ENCODE assay signal across 17 mouse cellular contexts in genomic region chr17:8720961-8721360, GRCm38 (mm10).
"Had no signal": no experiment of that assay in that cellular context is flagged by ENCODE, and none has a peak within 500 bp of the region (broad histone marks: within the 10 kb centered on the region; RNA-seq: fewer than 3 reads in every experiment).

No protein-coding gene starts in this region.

- H3K4me3 ChIP-seq: layer of hippocampus, adult 2 months; liver, embryonic 13.5 days; lung, embryonic 15.5 days; megakaryocyte, embryonic 14.5 days; midbrain, embryonic 12.5 days; neural tube, embryonic 12.5 days; stomach, embryonic 15.5 days had no signal

- H3K9me3 ChIP-seq: liver, embryonic 13.5 days; lung, embryonic 15.5 days; megakaryocyte, embryonic 14.5 days; midbrain, embryonic 12.5 days; neural tube, embryonic 12.5 days; stomach, embryonic 15.5 days had no signal

- H3K4me2 ChIP-seq: liver, embryonic 13.5 days; lung, embryonic 15.5 days; midbrain, embryonic 12.5 days; neural tube, embryonic 12.5 days; stomach, embryonic 15.5 days had no signal

- H3K27me3 ChIP-seq: liver, embryonic 13.5 days; lung, embryonic 15.5 days; megakaryocyte, embryonic 14.5 days; midbrain, embryonic 12.5 days; neural tube, embryonic 12.5 days; stomach, embryonic 15.5 days had no signal

- ATAC-seq: liver, postnatal 0 days had no signal

- H3K36me3 ChIP-seq: liver, embryonic 13.5 days; lung, embryonic 15.5 days; midbrain, embryonic 12.5 days; neural tube, embryonic 12.5 days; stomach, embryonic 15.5 days had no signal

- DNase-seq: kidney, adult 11 months; kidney, adult 9 months; kidney, postnatal 10 days; kidney, postnatal 4 days; liver; liver, embryonic 13.5 days; liver, postnatal 0 days; lung, postnatal 14 days; right cerebral cortex, postnatal 14 days; thymus, postnatal 36 days had no signal

- H3K9ac ChIP-seq: liver, embryonic 13.5 days; liver, postnatal 0 days; lung, embryonic 15.5 days; midbrain, embryonic 12.5 days; neural tube, embryonic 12.5 days; stomach, embryonic 15.5 days had no signal

- H3K27ac ChIP-seq: layer of hippocampus, adult 2 months; liver, embryonic 13.5 days; lung, embryonic 15.5 days; macrophage; midbrain, embryonic 12.5 days; neural tube, embryonic 12.5 days; stomach, embryonic 15.5 days had no signal

- H3K4me1 ChIP-seq: liver, embryonic 13.5 days; lung, embryonic 15.5 days; megakaryocyte, embryonic 14.5 days; neural tube, embryonic 12.5 days; stomach, embryonic 15.5 days had no signal
